Mouse (Mus musculus): ENCODE measurements around the gene Usp45. TPM values are rescaled to one million over a fixed set of nuclear protein-coding genes. Genes with fewer than 3 reads are reported as not detected.
A peak's percentile ranks its signal among the peaks of the same experiment; 100 is the strongest.

The Usp45 gene
- total RNA-seq, 2 experiments from 2014 or later: 17.2 to 17.4 TPM

DNA sequence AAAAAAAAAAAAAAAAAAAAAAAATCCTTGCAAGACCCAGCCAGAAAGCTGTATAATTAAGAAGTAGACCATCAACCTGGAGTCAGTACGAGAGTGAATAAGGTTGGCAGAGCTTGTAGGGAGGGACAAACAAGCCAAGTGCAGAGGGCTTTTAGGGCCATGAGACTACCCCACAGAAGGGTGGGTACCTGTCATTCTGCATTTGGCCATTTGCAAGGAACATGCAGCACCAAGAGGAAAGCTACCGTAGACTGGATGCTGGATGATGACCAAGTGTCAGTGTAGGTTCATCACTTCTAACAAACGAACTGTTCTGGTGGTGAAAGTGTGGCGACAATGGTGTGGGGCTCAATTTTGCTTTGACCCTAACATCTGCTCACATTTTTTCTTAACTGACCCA lies 22.9 kb downstream of the Usp45 start:
- DNase-seq: no peak

- no peak for DNase-seq
These were observed 26.7 kb downstream of the Usp45 start for GRCm38 (mm10) chr4:21793631-21794030.

DNA sequence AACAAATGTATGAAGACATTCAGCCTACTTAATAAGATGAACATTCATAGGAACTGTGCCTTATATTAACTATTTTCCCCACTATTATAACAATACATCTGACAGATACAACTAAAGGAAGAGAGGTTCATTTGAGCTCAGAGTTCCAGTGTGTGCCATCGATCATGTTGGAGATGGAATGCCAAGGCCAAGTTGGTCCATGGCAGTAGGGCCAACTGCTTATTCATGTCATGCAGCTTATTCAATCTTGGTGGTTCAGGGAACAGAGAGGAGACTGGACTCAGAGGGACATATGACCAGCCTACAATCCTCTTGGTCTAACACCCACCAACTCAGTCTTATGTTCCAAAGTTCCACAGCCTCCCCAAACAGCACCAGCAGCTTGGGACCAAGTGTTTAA lies 34.1 kb downstream of the Usp45 start:
- DNase-seq: no peak

- no peak for DNase-seq
These were observed 34.7 kb downstream of the Usp45 start for GRCm38 (mm10) chr4:21801620-21802019.

DNA sequence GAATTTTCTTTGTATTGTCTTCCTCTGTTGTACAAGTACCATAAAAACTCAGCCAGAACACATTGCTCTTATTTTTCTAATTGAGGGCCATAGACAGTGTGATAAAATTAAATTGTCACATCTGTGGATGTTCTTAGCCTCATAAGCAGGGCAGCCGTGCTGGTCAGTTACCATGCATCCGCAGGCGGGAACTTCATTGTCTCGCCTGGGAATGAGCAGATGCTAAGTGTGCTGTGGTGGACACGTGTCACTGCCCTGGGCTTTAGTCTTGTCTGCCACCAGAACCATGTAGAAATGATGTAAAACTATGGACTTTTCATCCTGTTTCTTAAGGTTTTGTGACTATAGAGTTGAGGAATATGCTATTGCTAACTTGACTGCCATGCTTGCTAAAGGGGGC lies 40.2 kb downstream of the Usp45 start:
- no peak for DNase-seq

DNA sequence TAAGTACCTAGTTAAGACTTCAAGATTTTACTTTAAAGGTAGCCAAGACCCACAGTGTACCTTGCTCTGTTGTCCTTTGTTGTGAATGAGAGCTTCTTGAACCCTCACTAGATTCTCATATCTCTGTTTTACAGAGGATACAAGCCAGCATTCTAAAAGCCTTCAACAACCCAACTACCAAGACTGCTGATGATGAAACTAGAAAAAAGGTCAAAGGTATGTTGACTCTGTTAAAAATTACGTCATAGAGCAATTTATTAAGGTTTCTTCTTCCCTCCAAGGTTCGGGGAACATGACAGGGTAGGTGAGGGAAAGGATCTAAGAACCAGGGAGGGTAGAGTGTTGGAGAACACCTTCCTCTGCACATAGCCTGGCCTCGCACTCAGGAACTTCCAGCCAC lies 43.7 kb downstream of the Usp45 start:
- DNase-seq: no peak

- DNase-seq: no peak
These were observed 45.7 kb downstream of the Usp45 start for GRCm38 (mm10) chr4:21812635-21813034.

DNA sequence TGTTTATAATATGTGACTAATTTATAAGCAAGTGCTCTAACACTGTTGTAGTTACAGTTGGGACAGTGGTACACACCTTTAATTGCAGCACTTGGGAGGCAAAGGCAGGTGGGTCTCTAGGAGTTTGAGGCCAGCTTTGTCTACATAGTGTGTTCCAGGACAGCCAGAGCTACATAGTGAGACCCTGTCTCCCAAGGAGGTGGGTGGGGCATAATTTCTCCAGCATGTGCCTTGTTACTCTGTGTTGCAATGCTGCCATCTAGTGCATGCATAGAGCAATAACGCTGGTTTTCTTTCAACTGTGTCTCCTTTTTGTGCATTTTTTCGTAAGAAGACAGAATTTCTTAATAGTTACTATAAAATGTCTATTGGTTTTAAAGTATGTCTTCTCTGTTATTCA lies 47.1 kb downstream of the Usp45 start:
- no peak for DNase-seq

DNA sequence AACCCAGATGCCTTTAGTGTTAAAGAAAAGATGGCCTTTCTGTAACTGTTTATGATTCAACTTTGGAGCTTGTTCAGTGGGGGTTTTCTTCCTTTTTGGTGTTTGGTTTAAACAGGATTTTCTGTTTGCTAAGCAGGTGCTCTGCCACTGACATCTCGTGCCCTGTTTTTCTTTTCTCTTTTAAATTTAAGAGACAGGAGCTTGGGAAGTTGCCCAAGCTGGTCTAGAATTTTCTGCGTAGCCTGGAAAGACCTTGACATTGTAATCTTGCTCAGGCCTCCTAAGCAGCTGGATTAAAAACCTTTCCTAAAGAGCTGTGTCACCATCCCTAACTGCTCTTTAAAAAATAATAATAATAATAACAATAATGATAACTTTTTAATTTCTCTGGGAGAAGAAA lies 59.7 kb downstream of the Usp45 start:
- no peak for DNase-seq

DNA sequence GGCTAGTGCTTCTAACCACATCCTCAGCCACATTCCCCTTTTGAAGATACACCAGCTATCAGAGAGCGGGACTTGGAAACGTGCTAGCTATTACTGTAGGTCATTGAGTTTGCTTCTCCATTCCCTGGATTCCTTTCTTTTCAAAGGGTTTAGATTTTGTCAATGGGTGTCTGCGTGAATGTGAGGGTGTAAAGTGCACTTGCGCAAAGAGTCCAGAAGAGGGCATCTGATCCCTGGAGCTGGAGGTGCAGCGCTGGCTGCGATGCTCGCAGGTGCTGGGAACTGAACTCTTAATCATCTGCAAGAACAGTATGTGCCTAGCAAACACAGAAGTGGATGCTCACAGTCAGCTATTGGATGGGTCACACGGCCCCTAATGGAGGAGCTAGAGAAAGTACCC lies 65.9 kb downstream of the Usp45 start:
- no peak for DNase-seq

GRCm38 (mm10) chr4:21847481-21848286 lies 80.7 kb downstream of the Usp45 start, which contains the start of gene Pnisr:
TSS of gene Pnisr (plus strand) at chr4:21847583.
- peak; percentile 90 for DNase-seq

DNA sequence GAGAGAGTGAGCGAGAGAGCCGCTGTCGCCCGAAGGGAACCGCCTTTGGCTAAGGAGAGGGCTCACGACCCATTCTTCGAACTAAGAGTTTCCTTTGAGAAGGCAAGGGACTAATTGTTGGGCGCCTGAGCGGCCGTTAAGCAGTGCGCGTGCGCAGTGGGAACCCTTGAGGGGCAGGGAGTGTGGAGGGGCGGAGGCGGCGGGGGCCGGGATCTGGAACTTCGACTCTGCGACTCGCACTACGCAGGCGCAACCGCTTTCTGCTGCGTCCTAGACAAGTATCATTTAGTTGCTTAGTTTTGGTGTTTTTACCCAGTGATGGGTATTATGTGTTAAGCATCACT lies 81.3 kb downstream of the Usp45 start:
- DNase-seq: peak; percentile 86

- no peak for DNase-seq
These were observed 90.5 kb downstream of the Usp45 start for GRCm38 (mm10) chr4:21857481-21857880.

GRCm38 (mm10) chr4:21865226-21865625 lies 98.3 kb downstream of the Usp45 start:
- DNase-seq: no peak

DNA sequence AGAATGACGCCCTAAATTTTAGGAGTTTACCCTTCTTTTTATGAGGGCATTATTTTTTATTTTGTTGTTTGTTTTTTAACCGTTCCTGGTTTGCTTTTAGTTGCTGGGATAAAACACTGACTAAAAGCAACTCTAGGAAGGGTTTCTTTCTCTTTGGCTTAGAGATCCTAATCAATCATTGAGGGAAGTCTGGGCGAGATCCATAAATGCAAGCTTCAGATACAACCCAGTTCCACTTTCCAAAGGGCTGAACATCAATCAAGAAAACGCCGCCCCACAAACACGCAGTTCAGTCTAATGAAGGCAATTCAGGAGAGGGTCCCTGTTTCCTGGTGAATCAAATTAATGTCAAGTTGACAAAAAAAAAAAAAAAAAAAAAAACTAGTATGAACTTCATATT lies 111.8 kb downstream of the Usp45 start:
- no peak for DNase-seq

DNA sequence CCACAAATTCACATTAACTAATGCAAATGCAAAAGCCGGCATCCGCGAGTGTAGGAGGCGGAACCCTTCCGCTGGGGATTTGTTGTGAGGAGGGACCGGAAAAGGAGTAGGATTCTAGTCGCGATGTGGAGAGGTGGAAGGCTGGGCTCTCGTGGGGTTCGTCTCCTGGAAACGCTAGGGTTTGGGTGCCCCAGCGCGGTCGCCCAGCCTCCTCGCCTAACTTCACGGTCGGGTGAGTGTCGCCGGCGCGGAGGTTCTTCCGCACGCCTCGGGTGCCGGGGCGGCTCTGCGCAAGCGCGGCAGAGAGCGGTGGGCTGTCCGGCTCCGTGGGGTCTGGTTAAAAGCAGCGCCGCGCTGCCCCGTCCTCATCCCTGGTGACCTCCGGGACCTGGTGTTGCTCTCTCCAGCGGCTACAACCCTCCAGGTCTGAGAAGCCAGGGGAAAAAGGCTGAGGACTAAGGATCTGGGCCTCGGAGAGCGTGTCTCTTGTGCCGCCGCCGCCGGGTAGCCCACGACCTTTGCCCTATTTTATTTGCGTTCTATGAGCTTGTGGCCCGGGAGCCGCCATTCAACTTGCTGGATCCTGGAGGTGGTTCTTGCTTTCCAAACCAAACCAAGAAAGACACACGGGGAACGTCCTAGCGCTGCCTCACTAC lies 112.7 kb downstream of the Usp45 start, which contains the start of gene Coq3:
Coq3 (plus strand) TSS at position 109 of the 656 bp plus-strand sequence.
- peak; percentile 74 for DNase-seq

DNA sequence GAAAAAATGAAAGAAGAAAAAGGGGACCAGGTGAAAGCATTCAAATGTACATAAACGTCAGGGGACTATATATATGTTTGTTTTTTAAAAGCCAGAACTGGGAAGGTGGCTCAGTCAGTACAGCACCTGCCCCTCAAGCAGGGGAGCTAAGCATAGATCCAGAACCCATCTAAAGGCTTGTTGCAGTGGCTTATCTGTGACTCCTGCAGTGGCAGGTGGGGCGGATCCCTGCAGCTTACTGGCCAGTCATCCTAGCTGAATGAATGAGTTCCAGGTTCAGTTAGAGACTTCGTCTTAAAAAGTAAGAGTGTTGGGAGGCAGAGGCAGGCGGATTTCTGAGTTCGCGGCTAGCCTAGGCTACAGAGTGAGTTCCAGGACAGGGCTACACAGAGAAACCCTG lies 115.8 kb downstream of the Usp45 start:
- no peak for DNase-seq

DNA sequence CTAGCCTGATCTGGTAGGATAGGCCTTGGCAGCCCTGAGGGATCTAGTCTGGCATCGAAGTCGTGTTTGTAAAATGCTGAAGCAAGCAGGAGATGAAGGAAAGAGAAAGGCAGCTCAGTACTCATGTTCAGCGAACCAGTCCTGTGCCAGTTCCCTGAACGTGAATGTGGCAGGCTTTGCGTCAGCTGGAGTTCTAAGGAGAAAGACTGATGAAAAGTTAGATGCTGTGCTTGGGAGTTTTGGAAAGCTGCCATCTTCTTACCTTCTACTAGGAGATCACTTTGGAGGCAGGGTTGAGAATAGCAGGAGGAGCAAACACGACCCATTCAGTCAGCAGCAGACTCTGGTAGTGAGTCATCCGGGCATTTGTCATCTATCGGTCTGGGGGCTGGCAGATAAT lies 118.9 kb downstream of the Usp45 start:
- DNase-seq: no peak

Other genes starting within 250 kb of the Usp45 start
- not detected for gene Prdm13, start 81.2 kb upstream of the Usp45 start, total RNA-seq (2021)
- gene Ccnc, start 39.5 kb upstream of the Usp45 start, total RNA-seq (2021): 10 to 100 TPM in 1 of 2 experiments, 1 to 10 TPM in 1; 9.8 to 11.2 TPM
- 10 to 100 TPM; 13.1 to 13.5 TPM for gene Tstd3, start 56 bp downstream of the Usp45 start, total RNA-seq (2021)
- gene Pnisr, start 80.4 kb downstream of the Usp45 start, total RNA-seq (2021): 10 to 100 TPM; 32.4 to 37.5 TPM
- gene Coq3, start 112.5 kb downstream of the Usp45 start, total RNA-seq (2021): 10 to 100 TPM; 15.8 to 17.5 TPM
- 1 to 10 TPM in 1 of 2 experiments, under 1 TPM in 1; 0.83 to 1.4 TPM for gene Faxc, start 164.2 kb downstream of the Usp45 start, total RNA-seq (2021)

Data from gastrocnemius, postnatal 25 days (tissue).